Mouse (Mus musculus) hematopoietic stem cell, adult 5-6 weeks (primary cell): Measurements from ENCODE around the gene Atg16l2. TPM values are rescaled to one million over a fixed set of nuclear protein-coding genes. Genes with fewer than 3 reads are reported as not detected.

Experiments
- total RNA-seq: library from RNA; stranded (forward); fragments of 172-1452, 232-1000 nt; gene quantifications from 2 replicates; pipeline ENCODE4 v1.2.3, GENCODE M21; 2017

Gene Atg16l2
- total RNA-seq, 1 experiment from 2014 or later, result 7.0 TPM

Other genes starting within 250 kb of the Atg16l2 start
- gene Fchsd2, start 209.4 kb downstream of the Atg16l2 start, total RNA-seq, result 136 and 172 TPM in 2 replicates
- gene Stard10, start 14.8 kb upstream of the Atg16l2 start, total RNA-seq, result 55.8 and 58.5 TPM in 2 replicates
- gene Arap1, start 45.8 kb upstream of the Atg16l2 start, total RNA-seq, result 117 and 135 TPM in 2 replicates
- gene Gm45837, start 108.6 kb upstream of the Atg16l2 start, total RNA-seq, result 12.1 and 21.0 TPM in 2 replicates
- gene Pde2a, start 119.4 kb upstream of the Atg16l2 start, total RNA-seq, result 2.4 TPM in 1 of 2 replicates, not detected in the other